Mouse (Mus musculus): ENCODE measurements around the gene Prickle4.

DNA sequence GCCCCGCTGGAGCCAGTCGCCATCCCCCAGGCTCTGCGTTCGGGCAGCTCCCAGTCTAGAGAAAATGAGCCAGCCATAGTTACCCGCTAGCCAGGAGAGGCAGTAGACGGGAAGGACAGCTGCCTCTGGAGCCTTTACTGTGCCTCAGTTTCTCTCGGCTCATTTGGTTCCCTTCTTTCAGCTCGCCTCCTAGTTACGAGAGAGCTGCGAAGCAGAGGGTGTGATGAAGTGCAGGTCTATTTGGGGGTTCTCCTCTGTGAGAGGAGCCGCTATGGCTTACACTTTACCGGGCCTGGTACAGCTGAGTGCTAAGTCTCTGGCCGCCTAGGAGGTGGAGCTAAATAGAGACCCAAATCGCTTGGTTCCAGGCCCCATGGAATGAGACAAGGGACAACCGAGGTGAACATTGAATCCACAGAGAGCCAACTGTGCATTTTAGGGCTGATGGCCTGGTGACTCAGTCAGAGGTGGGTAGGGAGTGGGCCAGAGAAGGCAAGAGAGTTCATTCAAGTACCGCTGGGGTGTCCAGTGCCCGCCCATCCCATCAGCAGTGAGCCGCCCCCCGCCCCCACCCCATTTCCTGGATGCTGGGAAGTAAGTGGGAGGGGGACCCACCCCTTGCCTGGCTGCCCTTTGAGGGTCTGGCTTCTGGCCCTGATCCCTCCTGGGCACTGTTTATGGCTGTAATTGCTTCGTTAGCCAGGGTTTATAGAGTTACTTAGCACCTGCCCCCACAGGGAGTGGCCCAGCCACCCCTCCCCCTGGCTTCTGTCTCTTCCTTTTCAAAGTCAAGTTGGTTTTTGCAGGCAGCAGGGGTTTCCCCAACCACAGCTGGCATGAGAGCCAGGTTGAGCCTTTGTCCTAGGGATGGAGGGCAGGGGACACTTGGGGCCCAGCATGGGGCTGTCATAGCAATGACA, 44.6 kb upstream of the Prickle4 start:
- no peak for TF ChIP-seq POLR2A (IDR thresholded peaks at IDR 0.05; ENCODE audit: insufficient read depth, low read depth, low read length)
- no peak for TF ChIP-seq CTCF (IDR thresholded peaks at IDR 0.05; ENCODE audit: insufficient read depth, low read depth, low read length)

Data from olfactory bulb, adult 2 months (tissue).